Mouse (Mus musculus) kidney, embryonic 16.5 days (tissue): ENCODE results near the gene Bmp7. TPM values are rescaled to one million over a fixed set of nuclear protein-coding genes. Genes with fewer than 3 reads are reported as not detected.
A peak's percentile ranks its signal among the peaks of the same experiment; 100 is the strongest.

Experiments
- ATAC-seq: fragments of 200-750 bp; cut with Nextera tagmentation; 2 replicates; pipeline ENCODE4 v1.8.0; 2017; ENCODE audit warnings: moderate TSS enrichment; ENCODE audit not compliant: low FRiP score, low TSS enrichment
- H3K27ac ChIP-seq: fragments of 300-500 bp; sonication (generic); 2 replicates; pipeline ENCODE4 v1.5.1; 2014; ENCODE audit warnings: low read length
- H3K27me3 ChIP-seq: fragments of 300-500 bp; sonication (generic); 2 replicates; pipeline ENCODE4 v1.6.1; 2014; ENCODE audit warnings: low read length, control low read depth, mixed read lengths; ENCODE audit not compliant: insufficient read depth
- H3K36me3 ChIP-seq: fragments of 300-500 bp; sonication (generic); 2 replicates; pipeline ENCODE4 v1.6.1; 2014; ENCODE audit warnings: low read length, control low read depth, mixed read lengths; ENCODE audit not compliant: insufficient read depth
- H3K4me1 ChIP-seq: fragments of 300-500 bp; sonication (generic); 2 replicates; pipeline ENCODE4 v1.6.1; 2014; ENCODE audit warnings: low read length, control low read depth, mixed read lengths; ENCODE audit not compliant: insufficient read depth
- H3K4me2 ChIP-seq: fragments of 300-500 bp; sonication (generic); replicated peaks from 2 replicates; pipeline ENCODE4 v1.6.1; 2014; ENCODE audit warnings: low read depth, low read length
- H3K4me3 ChIP-seq: fragments of 300-500 bp; sonication (generic); 2 replicates; pipeline ENCODE4 v1.5.1; 2014; ENCODE audit warnings: mild to moderate bottlenecking, low read length
- H3K9ac ChIP-seq: fragments of 300-500 bp; sonication (generic); replicated peaks from 2 replicates; pipeline ENCODE4 v1.6.1; 2014; ENCODE audit warnings: low read length
- H3K9me3 ChIP-seq: fragments of 300-500 bp; sonication (generic); 2 replicates; pipeline ENCODE4 v1.6.1; 2016; ENCODE audit warnings: low read length, control low read depth
- WGBS: fragments of 180-500 bp; shearing (Covaris S2); extraction: QIAGEN DNeasy Blood & Tissue Kit; methylation state at CpG from one replicate; pipeline ENCODE4 v1.1.7; 2014; 5-methylcytosine and 5-hydroxymethylcytosine counted together
- polyA plus RNA-seq: library from polyadenylated mRNA; unstranded; fragments of >200 nt; fragmentation: Nextera tagmentation; extraction: Ambion mirVana; gene quantifications from 2 replicates; pipeline ENCODE4 v1.2.1, GENCODE M21; 2015

Gene Bmp7
- polyA plus RNA-seq, 1 experiment from 2014 or later = 39.8 TPM

DNA sequence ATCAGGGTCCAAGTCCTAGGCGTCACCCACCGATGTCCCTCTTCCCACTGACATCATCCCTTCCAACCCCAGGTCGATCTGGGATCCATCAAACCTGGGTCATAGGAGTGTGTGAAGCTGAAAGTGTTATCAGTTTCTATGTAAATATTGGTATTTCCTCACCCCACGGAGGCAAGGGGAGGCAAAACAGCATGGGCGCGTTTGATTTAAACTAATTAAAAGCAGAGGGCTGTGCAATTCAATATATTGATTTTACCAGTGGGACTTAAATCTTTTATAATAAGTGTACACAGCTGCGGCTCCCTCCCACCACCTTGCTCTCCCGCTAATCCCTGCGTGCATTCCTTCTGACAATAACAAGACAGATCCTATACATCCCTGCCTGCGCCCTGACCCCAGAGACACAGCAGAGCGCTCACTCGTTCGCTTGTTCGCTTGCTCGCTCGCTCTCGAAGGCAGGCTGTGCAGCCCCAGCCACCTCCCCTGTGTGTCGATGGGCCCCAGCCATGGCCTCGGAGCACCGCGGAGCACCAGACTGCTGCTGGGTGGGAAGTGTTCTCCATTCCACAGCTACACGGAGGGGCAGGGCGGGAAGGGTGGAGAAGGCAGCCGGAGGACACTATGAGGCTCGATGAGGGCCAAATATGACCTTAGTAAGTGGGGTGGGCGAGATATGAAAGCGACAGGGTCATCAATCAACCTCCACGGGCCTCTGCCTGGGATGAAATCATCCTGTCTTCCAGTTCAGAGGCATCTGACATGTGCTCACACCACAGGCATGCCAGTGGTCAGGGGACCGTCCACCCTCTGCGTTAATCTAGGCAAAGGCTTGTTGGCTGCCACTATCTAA is 5.0 kb downstream of the Bmp7 start:
- H3K27me3 ChIP-seq = peaks cover 6% of the 10 kb centered on the region; the same call in 1 of the 2 replicates
- 12% methylated on average over 30 of the region's 30 CpGs for WGBS
- H3K36me3 ChIP-seq = no peaks in the 10 kb centered on the region
- peak overlapping the region; percentile 71 for H3K4me2 ChIP-seq
- H3K9ac ChIP-seq = peak overlapping the region; percentile 64
- H3K4me1 ChIP-seq = peaks cover 92% of the 10 kb centered on the region
- H3K27ac ChIP-seq = peak overlapping the region; percentile 74
- peak overlapping the region; percentile 32 for H3K4me3 ChIP-seq
- ATAC-seq = 0 out of 2 replicates have a peak, but pooled peaks have one; percentile 13
- H3K9me3 ChIP-seq = no peaks in the 10 kb centered on the region

DNA sequence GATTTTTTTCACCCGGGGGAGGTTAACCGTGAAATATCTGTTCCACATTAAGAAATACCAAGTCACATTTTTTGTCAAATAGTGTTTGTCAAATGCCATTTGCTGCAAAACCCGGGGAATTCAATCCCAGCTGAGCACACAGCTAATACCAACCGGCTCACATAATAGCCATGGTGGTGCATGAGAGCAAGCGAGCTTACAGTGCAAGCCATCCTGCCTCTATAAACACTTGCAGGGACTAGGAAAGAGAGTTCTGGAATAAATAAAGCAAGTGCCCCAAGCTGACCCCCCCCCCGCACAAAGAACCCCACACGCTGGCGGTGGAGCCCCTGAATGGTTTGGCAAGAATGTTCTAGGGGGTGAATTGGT is 5.7 kb downstream of the Bmp7 start:
- Histone ChIP-seq H3K4me2 (peak overlapping the region; percentile 71), H3K27me3 (peaks cover 2% of the 10 kb centered on the region; the same call in 1 of the 2 replicates), H3K9ac (peak overlapping the region; percentile 64; the same call in 1 of the 2 replicates), H3K27ac (peak overlapping the region; percentile 74), H3K4me3 (peak overlapping the region; percentile 32), H3K9me3 (no peaks in the 10 kb centered on the region), H3K4me1 (peaks cover 94% of the 10 kb centered on the region), H3K36me3 (no peaks in the 10 kb centered on the region)
- WGBS = 7% methylated on average over 8 of the region's 8 CpGs
- no peak for ATAC-seq

DNA sequence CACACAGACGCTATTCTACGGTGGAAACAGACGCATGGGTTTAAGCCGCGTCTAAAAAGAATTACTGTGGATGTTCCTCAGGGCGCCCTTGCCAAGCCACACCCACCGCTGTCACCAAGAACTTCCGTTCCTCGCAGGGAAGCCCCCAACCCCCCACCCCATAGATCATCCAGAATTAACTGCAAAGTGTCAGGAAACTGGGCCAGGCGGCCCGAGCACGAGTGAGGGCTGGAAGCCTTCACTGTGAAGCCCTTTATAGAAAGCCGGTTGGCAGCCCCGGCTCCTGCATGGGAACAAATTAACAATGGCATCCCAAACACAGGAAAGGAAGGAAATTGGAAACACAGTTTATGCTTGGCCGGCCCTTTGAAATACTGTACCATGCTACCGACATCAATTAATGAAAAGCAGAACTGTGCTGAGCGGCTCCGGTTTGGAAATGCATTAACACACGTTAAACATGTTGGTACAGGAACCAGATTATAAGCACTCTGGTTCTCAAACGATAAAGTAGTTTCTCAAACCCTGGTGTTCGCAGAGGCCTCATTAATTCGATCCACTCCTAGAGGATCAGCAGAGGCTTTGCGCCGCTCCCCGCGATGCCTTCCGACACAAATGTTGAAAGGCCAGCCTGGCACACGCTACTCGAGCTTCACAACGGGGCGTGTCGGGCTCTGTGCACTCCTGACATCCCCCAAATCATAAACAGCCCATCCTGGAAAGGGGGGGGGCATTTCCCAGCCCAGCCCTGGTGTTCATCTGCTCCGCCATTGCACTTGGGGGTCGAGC is 6.3 kb downstream of the Bmp7 start:
- peak; percentile 31; the same call in 1 of the 2 replicates for ATAC-seq
- peak overlapping the region; percentile 64 for H3K9ac ChIP-seq
- peaks cover 95% of the 10 kb centered on the region for H3K4me1 ChIP-seq
- peak overlapping the region; percentile 71 for H3K4me2 ChIP-seq
- peak overlapping the region; percentile 74 for H3K27ac ChIP-seq
- WGBS = 2% methylated on average over 34 of the region's 34 CpGs
- no peaks in the 10 kb centered on the region for H3K36me3 ChIP-seq
- no peaks in the 10 kb centered on the region for H3K9me3 ChIP-seq
- peak overlapping the region; percentile 32 for H3K4me3 ChIP-seq
- no peaks in the 10 kb centered on the region for H3K27me3 ChIP-seq

DNA sequence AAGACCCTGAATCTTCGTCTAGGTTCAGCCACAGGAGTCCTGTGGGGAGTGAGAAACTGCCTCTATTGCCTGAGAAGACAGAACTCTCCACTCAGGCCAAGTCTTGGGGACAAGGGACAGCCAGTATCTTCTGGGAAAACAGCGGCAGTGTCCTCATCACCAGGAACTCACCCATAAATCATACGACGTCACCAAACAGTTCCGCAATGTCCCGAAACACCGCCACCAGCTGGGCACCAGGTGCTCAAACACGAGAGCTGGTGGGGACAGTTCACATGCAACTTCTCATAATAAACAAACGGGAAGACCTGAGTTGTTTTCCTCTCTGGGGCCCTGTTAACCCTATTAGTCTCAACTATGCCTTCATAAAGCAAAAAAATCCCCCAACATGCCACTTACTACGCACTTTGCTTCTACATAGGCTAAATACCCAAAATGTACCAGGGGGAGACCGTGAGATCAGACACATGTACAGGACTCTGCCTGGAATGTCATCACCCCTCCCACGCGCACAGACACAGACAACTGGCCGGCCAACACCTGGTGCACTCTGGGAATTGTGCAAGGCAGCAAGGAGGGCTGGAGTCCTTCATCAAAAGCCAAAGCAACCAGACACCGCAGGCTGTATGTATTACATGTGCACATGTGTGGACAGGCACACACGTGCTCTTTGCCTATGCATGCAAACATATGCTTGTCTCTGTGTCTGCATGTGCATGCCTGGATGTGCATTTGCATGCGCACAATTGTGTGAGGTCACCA is 8.8 kb downstream of the Bmp7 start:
- H3K27me3 ChIP-seq = no peaks in the 10 kb centered on the region
- WGBS = 51% methylated on average over 17 of the region's 17 CpGs
- H3K36me3 ChIP-seq = no peaks in the 10 kb centered on the region; the same call in 1 of the 2 replicates
- H3K27ac ChIP-seq = peak overlapping the region; percentile 20; the same call in 1 of the 2 replicates
- no peak for ATAC-seq
- H3K4me1 ChIP-seq = peaks cover 82% of the 10 kb centered on the region
- no peak overlapping the region for H3K4me3 ChIP-seq
- no peak overlapping the region for H3K9ac ChIP-seq
- H3K4me2 ChIP-seq = no peak overlapping the region
- H3K9me3 ChIP-seq = no peaks in the 10 kb centered on the region

DNA sequence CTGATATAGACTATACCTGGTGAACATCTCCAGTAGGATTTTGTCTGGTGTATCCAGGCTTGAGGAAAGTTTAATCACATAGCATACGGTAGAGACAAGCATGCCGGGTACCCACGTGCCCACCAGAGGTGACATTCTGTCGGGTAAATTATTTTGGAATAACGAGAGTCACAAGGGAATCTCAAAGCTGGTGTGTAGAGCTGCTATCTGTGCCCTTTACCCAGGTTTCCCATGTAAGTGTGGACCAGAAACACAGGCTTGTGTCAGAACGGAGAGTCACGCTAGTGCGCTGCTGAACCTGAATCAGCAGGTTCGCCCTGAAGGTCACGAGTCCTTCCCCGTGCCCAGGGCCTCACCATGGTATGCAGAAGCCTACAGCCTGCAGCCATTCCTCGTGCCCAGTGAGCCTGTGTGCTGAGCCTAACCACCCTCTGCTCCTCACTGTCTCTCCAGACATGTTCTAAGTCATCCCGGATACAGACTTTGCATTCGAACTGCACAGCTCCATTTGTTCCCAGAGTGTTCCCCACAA is 10.2 kb downstream of the Bmp7 start:
- peaks cover 70% of the 10 kb centered on the region for H3K4me1 ChIP-seq
- no peaks in the 10 kb centered on the region for H3K9me3 ChIP-seq
- peak; percentile 37 for ATAC-seq
- H3K27ac ChIP-seq = peak overlapping the region; percentile 20; the same call in 1 of the 2 replicates
- H3K36me3 ChIP-seq = no peaks in the 10 kb centered on the region; the same call in 1 of the 2 replicates
- no peaks in the 10 kb centered on the region for H3K27me3 ChIP-seq
- 59% methylated on average over 14 of the region's 14 CpGs for WGBS
- no peak overlapping the region for H3K4me3 ChIP-seq
- no peak overlapping the region for H3K9ac ChIP-seq
- no peak overlapping the region for H3K4me2 ChIP-seq

DNA sequence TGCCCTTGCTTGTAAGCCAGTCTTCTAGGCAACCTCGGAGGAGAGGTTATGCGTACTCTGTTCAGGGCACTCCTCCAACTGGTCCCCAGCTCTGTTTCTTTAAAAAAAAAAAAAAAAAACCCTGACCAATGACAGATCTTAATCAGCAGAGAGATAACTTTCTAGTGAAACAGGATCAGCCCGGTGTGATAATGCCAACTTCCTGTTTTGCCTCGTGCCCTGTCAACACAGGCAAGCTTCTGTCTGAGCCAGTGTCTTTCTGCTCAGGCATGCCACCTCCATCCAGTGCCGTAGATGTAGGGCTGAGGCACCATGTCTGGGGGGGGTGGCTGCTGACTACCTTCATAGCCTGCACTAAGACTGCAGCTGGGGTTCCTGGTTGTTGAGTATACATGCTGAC is 12.5 kb downstream of the Bmp7 start:
- no peak for ATAC-seq
- WGBS = 44% methylated on average over 5 of the region's 5 CpGs
- no peak overlapping the region for H3K27ac ChIP-seq
- H3K27me3 ChIP-seq = no peaks in the 10 kb centered on the region
- H3K4me3 ChIP-seq = no peak overlapping the region
- H3K4me2 ChIP-seq = no peak overlapping the region
- H3K36me3 ChIP-seq = no peaks in the 10 kb centered on the region; the same call in 1 of the 2 replicates
- no peaks in the 10 kb centered on the region for H3K9me3 ChIP-seq
- H3K4me1 ChIP-seq = peaks cover 54% of the 10 kb centered on the region
- no peak overlapping the region for H3K9ac ChIP-seq

DNA sequence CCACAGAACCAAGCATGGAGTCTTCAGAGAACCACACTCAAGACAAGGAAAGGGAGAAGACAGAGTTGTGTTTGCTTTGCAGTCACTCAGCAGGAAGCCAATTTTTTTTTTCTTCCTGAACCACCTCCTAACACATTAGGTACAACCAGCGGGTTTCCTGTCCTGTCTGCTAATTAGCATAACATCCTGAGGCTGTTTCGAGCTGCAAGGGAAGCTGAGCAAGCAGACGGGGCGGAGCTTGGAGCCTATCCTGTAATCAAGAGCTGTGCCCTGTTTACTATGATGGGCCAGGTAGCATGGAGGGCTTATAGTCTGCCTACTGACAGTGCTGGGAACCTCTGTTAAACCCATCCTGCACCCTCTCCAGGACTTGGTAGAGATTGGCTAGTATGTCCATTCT is 13.8 kb downstream of the Bmp7 start:
- Histone ChIP-seq H3K36me3 (no peaks in the 10 kb centered on the region; the same call in 1 of the 2 replicates), H3K4me2 (no peak overlapping the region), H3K9ac (no peak overlapping the region), H3K4me1 (peaks cover 43% of the 10 kb centered on the region), H3K27ac (no peak overlapping the region), H3K27me3 (no peaks in the 10 kb centered on the region), H3K9me3 (no peaks in the 10 kb centered on the region), H3K4me3 (no peak overlapping the region)
- no peak for ATAC-seq
- 77% methylated on average over 4 of the region's 4 CpGs for WGBS

DNA sequence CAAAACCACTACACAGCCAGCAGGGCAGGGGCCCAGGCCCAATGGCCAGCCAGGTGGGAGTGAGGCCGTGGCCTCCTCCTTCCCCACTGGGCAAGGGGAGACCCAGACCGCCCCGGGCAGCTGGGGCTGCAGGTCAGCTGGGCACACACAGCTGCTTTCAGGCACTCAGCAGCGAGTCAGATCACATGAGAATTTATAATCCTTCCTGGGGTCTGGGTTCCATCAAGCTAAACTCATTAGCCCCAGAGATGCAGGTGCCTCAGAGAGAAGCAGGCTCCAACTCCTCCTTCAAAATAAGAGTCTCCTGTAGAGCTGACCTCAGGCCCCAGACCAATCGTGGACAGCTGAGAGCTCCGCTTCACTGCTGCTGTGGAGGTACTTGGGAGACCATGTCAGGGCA is 15.2 kb downstream of the Bmp7 start:
- no peak overlapping the region for H3K4me3 ChIP-seq
- H3K27me3 ChIP-seq = no peaks in the 10 kb centered on the region
- no peak overlapping the region for H3K4me2 ChIP-seq
- peak; percentile 47; the same call in 1 of the 2 replicates for ATAC-seq
- H3K36me3 ChIP-seq = no peaks in the 10 kb centered on the region; the same call in 1 of the 2 replicates
- no peaks in the 10 kb centered on the region for H3K9me3 ChIP-seq
- WGBS = 16% methylated on average over 6 of the region's 6 CpGs
- H3K27ac ChIP-seq = peak overlapping the region; percentile 44; the same call in 1 of the 2 replicates
- no peak overlapping the region for H3K9ac ChIP-seq
- peaks cover 30% of the 10 kb centered on the region for H3K4me1 ChIP-seq

DNA sequence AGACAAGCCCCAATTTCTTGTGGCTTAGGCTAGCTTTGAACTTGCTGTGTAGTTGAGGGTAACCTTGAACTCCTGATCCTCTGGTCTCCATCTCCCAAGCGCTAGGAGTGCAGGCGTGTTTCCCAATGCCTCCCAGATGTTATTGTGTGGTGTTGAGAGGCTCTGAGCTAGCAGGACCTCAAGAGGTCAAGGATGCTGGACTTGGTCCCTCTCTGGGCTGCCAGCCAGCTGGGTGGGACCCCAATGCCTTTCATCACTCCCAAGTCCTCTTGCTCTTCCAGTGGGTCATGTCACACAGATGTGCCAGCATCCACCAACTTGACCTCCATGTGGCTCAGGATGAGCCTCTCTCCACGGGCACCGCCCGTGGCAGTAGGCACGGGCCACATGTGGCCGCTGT is 16.9 kb downstream of the Bmp7 start:
- H3K9ac ChIP-seq = no peak overlapping the region
- H3K4me3 ChIP-seq = no peak overlapping the region
- no peaks in the 10 kb centered on the region; the same call in 1 of the 2 replicates for H3K36me3 ChIP-seq
- no peak for ATAC-seq
- no peaks in the 10 kb centered on the region for H3K9me3 ChIP-seq
- no peak overlapping the region for H3K27ac ChIP-seq
- peaks cover 19% of the 10 kb centered on the region for H3K4me1 ChIP-seq
- H3K4me2 ChIP-seq = no peak overlapping the region
- 83% methylated on average over 7 of the region's 7 CpGs for WGBS
- H3K27me3 ChIP-seq = no peaks in the 10 kb centered on the region
